Mouse (Mus musculus): ENCODE results near the gene Lin54.

The Lin54 gene

GRCm38 (mm10) chr5:100418077-100418476 lies 82.4 kb downstream of the Lin54 start:
- DNase-seq (ENCODE audit: low spot score): no peak

- DNase-seq (ENCODE audit: low spot score): peak; percentile 98
Measured at GRCm38 (mm10) chr5:100415761-100416590, 84.5 kb downstream of the Lin54 start, which contains the start of gene Sec31a. Gene Sec31a (minus strand): TSS chr5:100416234.

- no peak for DNase-seq (ENCODE audit: low spot score)
Measured at GRCm38 (mm10) chr5:100414474-100415196, 85.8 kb downstream of the Lin54 start.

GRCm38 (mm10) chr5:100412886-100413285 lies 87.6 kb downstream of the Lin54 start:
- DNase-seq (ENCODE audit: low spot score): no peak

GRCm38 (mm10) chr5:100410281-100410680 lies 90.2 kb downstream of the Lin54 start:
- no peak for DNase-seq (ENCODE audit: low spot score)

GRCm38 (mm10) chr5:100408485-100408884 lies 92.0 kb downstream of the Lin54 start:
- DNase-seq (ENCODE audit: low spot score): no peak

- DNase-seq (ENCODE audit: low spot score): no peak
Measured at GRCm38 (mm10) chr5:100396753-100397152, 103.7 kb downstream of the Lin54 start.

GRCm38 (mm10) chr5:100393681-100394080 lies 106.8 kb downstream of the Lin54 start:
- peak; percentile 8 for DNase-seq (ENCODE audit: low spot score)

- DNase-seq (ENCODE audit: low spot score): no peak
Measured at GRCm38 (mm10) chr5:100392436-100392955, 107.9 kb downstream of the Lin54 start.
